Mouse (Mus musculus) layer of hippocampus, adult 9-11 months (tissue): ENCODE measurements at regions not wholly inside any gene's neighbourhood (a gene's known extent, or its start where the extent isn't known, plus 50 kb on each side); places are given as distances from the start of the nearest gene placed in this dataset.
"Not testable (repeated sequence)": the region's sequence is repeated elsewhere in the genome, so short reads cannot be mapped to it uniquely, and the experiment has no call there.

Experiments
- DNase-seq: peaks from one replicate; pipeline ENCODE4 v3.0.0; 2022

GRCm38 (mm10) chr3:124193331-124193730 is 127.3 kb upstream of the Tram1l1 start:
- DNase-seq = not testable (repeated sequence)

DNA sequence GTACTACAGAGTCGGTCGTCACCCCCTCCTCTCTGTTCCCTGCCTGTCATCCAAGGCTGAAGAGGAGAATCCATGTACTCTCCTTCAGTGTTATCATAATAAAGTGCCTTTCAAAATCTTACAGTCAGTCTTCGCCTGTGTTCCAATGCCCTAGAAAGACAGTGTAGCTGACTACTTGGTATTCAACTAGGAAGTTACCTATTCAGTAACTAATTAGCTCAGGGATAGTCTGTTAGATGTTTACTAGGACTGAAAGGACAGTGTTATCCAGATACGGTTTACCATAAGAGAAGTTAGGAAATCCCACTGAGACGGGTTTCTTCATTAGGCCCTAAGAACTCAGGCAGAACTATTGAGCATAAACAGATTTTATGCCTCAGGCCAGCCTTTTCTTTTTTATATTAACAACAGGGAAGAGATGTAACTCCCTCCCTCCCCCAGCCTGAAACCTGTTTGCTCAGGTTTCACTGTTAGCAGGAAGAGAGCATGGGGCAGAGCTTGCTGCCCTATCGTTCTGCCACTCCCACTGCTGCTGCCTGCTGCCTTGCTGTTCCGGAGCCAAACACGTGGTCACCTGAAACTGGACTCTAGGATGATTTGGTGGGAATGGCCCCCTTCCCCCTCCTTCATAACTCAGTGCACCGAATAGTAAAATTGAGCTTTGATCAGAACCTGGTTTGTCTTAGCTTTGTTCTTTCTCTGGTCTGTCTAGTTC is 120.3 kb upstream of the Tram1l1 start:
- DNase-seq = not testable (repeated sequence)

DNA sequence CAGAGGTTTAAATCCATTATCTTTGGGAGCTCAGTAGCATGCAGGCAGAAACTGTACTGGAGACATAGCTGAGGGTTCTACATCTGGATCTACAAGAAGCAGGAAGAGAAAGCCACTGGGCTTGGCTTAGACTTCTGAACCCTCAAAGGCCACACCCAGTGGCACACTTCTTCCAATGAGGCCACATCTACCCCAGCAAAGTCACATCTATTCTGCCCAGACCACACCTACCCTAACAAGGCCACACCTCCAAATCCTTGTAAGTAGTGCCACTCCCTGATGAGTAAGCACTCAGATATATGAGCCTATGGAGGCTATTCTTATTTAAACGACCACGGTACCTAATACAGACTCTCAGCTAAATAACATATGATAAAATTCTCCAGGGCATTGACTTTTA is 103.5 kb upstream of the Tram1l1 start:
- DNase-seq = no peak

DNA sequence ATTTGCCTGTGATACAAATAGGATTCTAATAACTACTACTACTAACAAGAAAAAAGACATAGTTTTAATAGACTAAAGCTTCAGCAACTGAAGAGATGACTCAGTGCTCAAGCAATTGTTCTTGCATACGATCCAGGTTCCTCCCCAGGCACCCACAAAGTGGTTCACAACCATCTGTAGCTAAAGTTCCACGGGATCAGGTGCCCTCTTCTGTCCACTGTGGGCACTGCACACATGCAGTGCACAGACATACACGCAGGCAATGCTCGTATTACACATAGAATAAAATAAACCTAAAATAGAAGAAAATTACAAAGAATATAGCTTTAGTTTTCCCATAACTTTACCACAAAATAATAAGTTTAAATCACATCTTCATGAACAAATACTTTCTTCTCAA is 94.7 kb upstream of the Tram1l1 start:
- DNase-seq = no peak

DNA sequence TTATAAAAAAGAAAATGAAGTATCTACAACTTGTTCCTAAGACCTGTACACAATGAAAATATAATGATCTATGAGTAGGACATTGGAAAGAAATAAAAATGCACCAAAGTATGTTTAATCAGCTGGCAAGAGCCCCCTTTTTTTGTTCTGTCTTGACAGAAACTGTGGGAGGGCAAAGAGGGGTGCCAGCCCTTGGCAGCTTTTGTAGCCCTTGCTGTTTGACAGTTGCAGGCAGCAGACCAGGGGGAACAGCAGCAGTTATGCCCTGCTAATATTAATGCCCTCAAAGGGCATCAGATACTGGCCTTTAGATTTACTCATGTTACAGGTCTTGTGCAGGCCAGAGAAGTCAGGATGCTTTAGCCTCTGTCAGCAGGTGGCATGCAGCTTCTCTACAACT is 93.0 kb upstream of the Tram1l1 start:
- no peak for DNase-seq

- DNase-seq = no peak
Measured at GRCm38 (mm10) chr3:124240936-124241733, 79.5 kb upstream of the Tram1l1 start.

DNA sequence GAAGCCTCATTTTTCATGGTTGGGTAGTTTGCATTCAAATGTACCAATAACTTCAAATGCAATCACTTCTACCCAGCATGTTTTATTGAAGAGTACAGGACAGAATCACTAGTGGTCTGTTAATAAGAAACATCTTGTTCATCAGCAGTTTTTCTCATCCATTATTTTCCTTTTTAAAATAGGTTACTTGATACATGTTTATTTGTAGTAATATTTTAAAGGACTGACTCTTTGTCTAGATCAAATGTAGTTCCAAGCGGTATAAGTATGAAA is 79.0 kb upstream of the Tram1l1 start:
- no peak for DNase-seq

DNA sequence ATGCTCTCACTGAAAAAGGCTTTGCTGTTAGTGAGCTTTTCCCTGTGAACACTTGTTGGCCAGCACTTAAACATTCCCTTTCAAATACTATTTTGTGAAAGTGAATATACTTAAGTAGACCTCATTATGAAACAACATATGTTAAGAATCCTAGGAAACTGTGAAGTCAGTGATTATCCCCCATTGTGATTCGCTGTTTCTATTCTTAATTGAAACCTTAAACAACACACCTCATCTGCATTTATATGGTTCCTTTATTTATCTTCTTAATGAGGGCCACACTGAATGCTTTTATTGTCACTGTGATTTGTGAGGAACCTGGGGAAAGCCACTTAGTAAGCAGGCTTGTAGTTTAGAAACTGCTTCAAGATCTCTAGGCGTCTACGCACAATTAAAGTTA is 58.5 kb upstream of the Tram1l1 start:
- DNase-seq = no peak

- DNase-seq = no peak
Measured at GRCm38 (mm10) chr3:124266821-124267220, 53.8 kb upstream of the Tram1l1 start.

- DNase-seq = no peak
Measured at GRCm38 (mm10) chr3:124270506-124270905, 50.1 kb upstream of the Tram1l1 start.
